Mouse (Mus musculus): ENCODE data around the gene Slc25a44. TPM values are rescaled to one million over a fixed set of nuclear protein-coding genes. Genes with fewer than 3 reads are reported as not detected.

Slc25a44 gene
- polyA plus RNA-seq, 1 experiment: 12.7 TPM

DNA sequence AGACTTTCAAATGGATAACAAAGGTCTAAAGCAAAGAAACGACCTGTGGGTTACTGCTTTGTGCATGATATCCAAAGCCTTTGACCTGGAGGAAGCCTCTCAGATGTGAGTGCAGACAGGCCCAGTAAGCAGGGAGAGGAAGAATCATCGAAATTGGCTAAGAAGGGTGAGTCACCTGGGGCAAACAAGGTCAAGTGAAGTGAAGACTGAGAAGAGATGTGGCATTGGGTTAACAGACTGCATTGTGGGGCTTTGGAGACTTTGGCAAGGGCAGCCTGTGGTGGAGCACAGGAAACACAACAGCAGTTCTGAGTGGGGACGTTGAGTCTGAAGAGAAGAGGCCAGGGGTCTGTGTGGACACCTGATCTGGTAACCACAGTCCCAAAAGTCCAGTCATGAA is 39.5 kb upstream of the Slc25a44 start:
- Histone ChIP-seq H3K27me3 (ENCODE audit: control insufficient read depth, insufficient read depth, low read length) (no peaks in the 10 kb centered on the region), H3K4me3 (ENCODE audit: control insufficient read depth, low read depth, low read length) (no peak overlapping the region), H3K4me1 (ENCODE audit: control insufficient read depth, insufficient read depth, low read length) (peaks cover 2% of the 10 kb centered on the region; the same call in 1 of the 2 replicates), H3K36me3 (ENCODE audit: control insufficient read depth, insufficient read depth, low read length) (no peaks in the 10 kb centered on the region), H3K27ac (ENCODE audit: control insufficient read depth, insufficient read depth, low read depth, low read length) (no peak overlapping the region)
- TF ChIP-seq POLR2A (IDR thresholded peaks at IDR 0.05; ENCODE audit: control insufficient read depth, low read depth, low read length) (no peak), CTCF (IDR thresholded peaks at IDR 0.05; ENCODE audit: control insufficient read depth, insufficient read depth, insufficient replicate concordance, low read depth, low read length) (no peak)

- no peak for TF ChIP-seq CTCF (IDR thresholded peaks at IDR 0.05; ENCODE audit: control insufficient read depth, insufficient read depth, insufficient replicate concordance, low read depth, low read length)
- no peak for TF ChIP-seq POLR2A (IDR thresholded peaks at IDR 0.05; ENCODE audit: control insufficient read depth, low read depth, low read length)
- H3K4me1 ChIP-seq (ENCODE audit: control insufficient read depth, insufficient read depth, low read length): peaks cover 5% of the 10 kb centered on the region
- no peak within 1 kb of the TSS for H3K4me3 ChIP-seq (ENCODE audit: control insufficient read depth, low read depth, low read length)
- H3K27ac ChIP-seq (ENCODE audit: control insufficient read depth, insufficient read depth, low read depth, low read length): no peak within 1 kb of the TSS
- H3K27me3 ChIP-seq (ENCODE audit: control insufficient read depth, insufficient read depth, low read length): no peaks in the 10 kb centered on the region
- H3K36me3 ChIP-seq (ENCODE audit: control insufficient read depth, insufficient read depth, low read length): no peaks in the 10 kb centered on the region
These were observed 36.2 kb upstream of the Slc25a44 start, which contains the start of gene Sema4a for GRCm38 (mm10) chr3:88460983-88461696. Sema4a (minus strand) TSS chr3:88461182.

DNA sequence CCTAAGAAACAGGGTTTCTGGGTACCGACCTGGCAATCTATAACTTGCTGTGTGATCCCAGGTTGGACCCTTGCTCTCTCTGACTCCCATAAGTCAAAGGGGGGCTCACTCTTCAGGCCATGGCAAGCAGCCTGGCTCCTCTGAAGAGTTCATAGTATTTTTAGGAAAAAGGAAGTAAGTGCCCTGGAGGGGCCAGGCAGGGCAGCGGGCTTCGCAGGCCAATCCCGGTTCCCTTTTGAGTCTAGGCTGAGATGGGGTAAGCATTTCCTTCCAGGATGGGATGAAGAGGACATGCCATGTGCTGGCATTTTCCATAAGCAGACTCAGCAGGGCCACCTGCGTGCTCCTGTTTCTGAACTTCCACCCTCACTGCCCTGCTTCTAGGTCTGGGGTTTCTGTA is 35.1 kb upstream of the Slc25a44 start:
- no peak overlapping the region for H3K4me3 ChIP-seq (ENCODE audit: control insufficient read depth, low read depth, low read length)
- H3K27ac ChIP-seq (ENCODE audit: control insufficient read depth, insufficient read depth, low read depth, low read length): no peak overlapping the region
- no peaks in the 10 kb centered on the region for H3K27me3 ChIP-seq (ENCODE audit: control insufficient read depth, insufficient read depth, low read length)
- peaks cover 7% of the 10 kb centered on the region for H3K4me1 ChIP-seq (ENCODE audit: control insufficient read depth, insufficient read depth, low read length)
- no peaks in the 10 kb centered on the region for H3K36me3 ChIP-seq (ENCODE audit: control insufficient read depth, insufficient read depth, low read length)
- no peak for TF ChIP-seq POLR2A (IDR thresholded peaks at IDR 0.05; ENCODE audit: control insufficient read depth, low read depth, low read length)
- TF ChIP-seq CTCF (IDR thresholded peaks at IDR 0.05; ENCODE audit: control insufficient read depth, insufficient read depth, insufficient replicate concordance, low read depth, low read length): no peak

DNA sequence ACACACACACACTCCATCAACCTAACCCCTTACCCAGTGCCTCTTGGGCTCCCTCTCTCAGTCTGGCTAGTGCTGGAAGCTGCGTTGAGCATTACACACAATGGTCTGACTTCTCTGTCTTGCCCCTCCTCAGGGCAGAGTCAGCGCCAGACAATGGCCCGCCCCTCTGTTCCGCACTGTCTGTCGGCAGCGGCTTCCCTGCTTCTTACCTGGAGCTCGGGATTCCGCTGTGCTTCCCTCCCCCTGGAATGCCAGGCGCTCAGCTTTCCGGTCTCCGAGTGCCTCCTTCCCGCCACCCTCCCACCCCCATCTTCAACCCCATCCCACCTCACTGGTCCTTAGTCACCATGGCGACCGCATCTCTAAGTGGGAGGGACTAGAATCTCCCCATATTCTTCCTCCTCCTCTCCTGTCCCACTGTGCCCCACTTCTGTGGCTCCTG is 33.9 kb upstream of the Slc25a44 start:
- peaks cover 7% of the 10 kb centered on the region for H3K4me1 ChIP-seq (ENCODE audit: control insufficient read depth, insufficient read depth, low read length)
- TF ChIP-seq POLR2A (IDR thresholded peaks at IDR 0.05; ENCODE audit: control insufficient read depth, low read depth, low read length) (no peak; the same call in 1 of the 2 replicates), CTCF (IDR thresholded peaks at IDR 0.05; ENCODE audit: control insufficient read depth, insufficient read depth, insufficient replicate concordance, low read depth, low read length) (no peak)
- no peaks in the 10 kb centered on the region for H3K27me3 ChIP-seq (ENCODE audit: control insufficient read depth, insufficient read depth, low read length)
- H3K27ac ChIP-seq (ENCODE audit: control insufficient read depth, insufficient read depth, low read depth, low read length): no peak overlapping the region
- peak overlapping the region; percentile 64 for H3K4me3 ChIP-seq (ENCODE audit: control insufficient read depth, low read depth, low read length)
- no peaks in the 10 kb centered on the region for H3K36me3 ChIP-seq (ENCODE audit: control insufficient read depth, insufficient read depth, low read length)

DNA sequence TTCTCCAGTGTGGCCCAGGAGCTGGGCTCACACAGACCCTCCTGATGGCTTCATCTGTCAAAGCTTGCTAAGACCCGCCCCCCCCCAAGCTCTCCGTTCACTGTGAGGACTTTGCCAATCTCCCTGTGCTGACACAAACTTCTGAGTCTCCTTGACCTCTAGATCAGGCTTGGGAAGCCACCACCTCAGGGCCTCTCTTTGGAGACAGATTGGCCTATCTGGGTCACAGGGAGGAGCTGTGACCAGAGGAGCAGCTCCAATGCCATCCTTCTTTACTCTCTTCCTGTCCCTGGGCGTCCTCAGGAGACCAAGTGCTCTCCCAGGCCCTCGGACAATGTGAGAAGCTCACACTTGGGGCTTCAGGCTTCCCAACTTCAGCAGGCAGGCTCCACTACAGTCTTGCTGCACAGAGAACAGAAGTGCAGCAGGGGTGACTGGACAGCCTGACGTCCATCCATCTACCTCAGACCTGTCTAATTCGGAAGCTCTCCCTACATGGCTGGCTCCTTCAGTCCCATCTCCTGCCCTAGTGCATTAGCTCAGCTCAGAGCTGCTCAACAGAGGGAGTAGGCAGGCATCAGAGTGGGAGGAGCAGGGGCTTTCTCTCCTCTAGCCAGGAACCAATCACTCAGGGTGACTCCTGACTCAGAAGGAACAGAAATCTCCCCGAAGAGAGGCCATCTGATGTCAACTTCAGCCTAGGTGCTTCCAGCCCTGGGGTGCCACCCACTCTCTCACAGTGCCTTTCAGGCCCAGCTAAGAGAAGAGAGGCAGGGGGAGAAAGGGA is 32.0 kb upstream of the Slc25a44 start:
- no peaks in the 10 kb centered on the region for H3K36me3 ChIP-seq (ENCODE audit: control insufficient read depth, insufficient read depth, low read length)
- peaks cover 7% of the 10 kb centered on the region for H3K4me1 ChIP-seq (ENCODE audit: control insufficient read depth, insufficient read depth, low read length)
- TF ChIP-seq POLR2A (IDR thresholded peaks at IDR 0.05; ENCODE audit: control insufficient read depth, low read depth, low read length) (no peak), CTCF (IDR thresholded peaks at IDR 0.05; ENCODE audit: control insufficient read depth, insufficient read depth, insufficient replicate concordance, low read depth, low read length) (no peak)
- 0 out of 2 replicates have a peak overlapping the region, but pooled peaks have one; percentile 4 for H3K4me3 ChIP-seq (ENCODE audit: control insufficient read depth, low read depth, low read length)
- no peaks in the 10 kb centered on the region for H3K27me3 ChIP-seq (ENCODE audit: control insufficient read depth, insufficient read depth, low read length)
- no peak overlapping the region for H3K27ac ChIP-seq (ENCODE audit: control insufficient read depth, insufficient read depth, low read depth, low read length)

- peaks cover 8% of the 10 kb centered on the region for H3K4me1 ChIP-seq (ENCODE audit: control insufficient read depth, insufficient read depth, low read length)
- no peak for TF ChIP-seq POLR2A (IDR thresholded peaks at IDR 0.05; ENCODE audit: control insufficient read depth, low read depth, low read length)
- no peak for TF ChIP-seq CTCF (IDR thresholded peaks at IDR 0.05; ENCODE audit: control insufficient read depth, insufficient read depth, insufficient replicate concordance, low read depth, low read length)
These were observed 31.4 kb upstream of the Slc25a44 start for GRCm38 (mm10) chr3:88456313-88456712.

GRCm38 (mm10) chr3:88455588-88456264 is 30.8 kb upstream of the Slc25a44 start:
- Histone ChIP-seq H3K27me3 (ENCODE audit: control insufficient read depth, insufficient read depth, low read length) (no peaks in the 10 kb centered on the region), H3K36me3 (ENCODE audit: control insufficient read depth, insufficient read depth, low read length) (no peaks in the 10 kb centered on the region), H3K4me1 (ENCODE audit: control insufficient read depth, insufficient read depth, low read length) (peaks cover 9% of the 10 kb centered on the region), H3K4me3 (ENCODE audit: control insufficient read depth, low read depth, low read length) (no peak overlapping the region), H3K27ac (ENCODE audit: control insufficient read depth, insufficient read depth, low read depth, low read length) (no peak overlapping the region)
- TF ChIP-seq POLR2A (IDR thresholded peaks at IDR 0.05; ENCODE audit: control insufficient read depth, low read depth, low read length) (no peak), CTCF (IDR thresholded peaks at IDR 0.05; ENCODE audit: control insufficient read depth, insufficient read depth, insufficient replicate concordance, low read depth, low read length) (no peak)

More at GRCm38 (mm10) chr3:88456313-88456712, 31.4 kb upstream of the Slc25a44 start:
- Histone ChIP-seq H3K36me3 (ENCODE audit: control insufficient read depth, insufficient read depth, low read length) (no peaks in the 10 kb centered on the region), H3K27me3 (ENCODE audit: control insufficient read depth, insufficient read depth, low read length) (no peaks in the 10 kb centered on the region), H3K4me3 (ENCODE audit: control insufficient read depth, low read depth, low read length) (no peak overlapping the region), H3K27ac (ENCODE audit: control insufficient read depth, insufficient read depth, low read depth, low read length) (no peak overlapping the region)
